Mouse (Mus musculus): ENCODE data around the gene Exoc3l4.

DNA sequence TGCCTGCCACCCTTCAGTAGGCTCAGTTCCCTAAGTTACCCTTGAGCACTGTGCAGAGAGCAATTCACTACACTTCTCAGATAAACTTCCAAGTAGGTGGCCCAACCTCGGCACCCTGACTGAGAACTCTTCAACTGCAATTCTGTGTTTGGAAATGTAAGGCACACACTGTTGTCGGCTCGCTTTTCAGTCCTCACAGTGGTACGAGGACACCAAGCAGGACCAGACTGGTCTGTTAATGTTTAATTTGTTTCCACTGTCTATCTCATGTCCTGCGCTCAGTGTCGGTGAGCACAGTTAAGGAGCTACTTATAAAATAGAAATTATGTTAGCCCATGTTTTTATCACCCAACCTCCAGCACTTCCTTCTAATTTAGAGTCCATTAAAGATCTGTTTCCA is 43.4 kb upstream of the Exoc3l4 start:
- TF ChIP-seq CTCF (conservative IDR thresholded peaks at IDR 0.05; ENCODE audit: low read length) (no peak), POU5F1 (IDR thresholded peaks at IDR 0.05; ENCODE audit: borderline replicate concordance, low read length) (no peak), NANOG (IDR thresholded peaks at IDR 0.05; ENCODE audit: borderline replicate concordance, low read length) (no peak)

Measured in E14TG2a.4 (cell line).